ENCODE assay signal across 8 mouse cellular contexts in genomic region chr5:129878946-129879345, GRCm38 (mm10). TPM values are rescaled to one million over a fixed set of nuclear protein-coding genes. Genes with fewer than 3 reads are reported as not detected.
DNase-seq lines count a peak whose midpoint lies in the region; ATAC-seq lines count a peak whose summit lies in the region.

No protein-coding gene starts in this region.

- DNase-seq in forebrain, embryonic 14.5 days (ENCODE audit: low spot score) = peak; percentile 31
- peak; percentile 85 for DNase-seq in adrenal gland, postnatal 25 days
- DNase-seq in frontal cortex, postnatal 36 days (ENCODE audit: low spot score in 2 of 2) = peak; percentile 13 to 48
- DNase-seq in limb, embryonic 11.5 days (ENCODE audit: low spot score) = peak; percentile 53
- peak; percentile 44 for DNase-seq in retina, embryonic 14.5 days (ENCODE audit: low spot score)
- DNase-seq in thymus, postnatal 14 days = no peak

- H3K4me2 ChIP-seq in forebrain, embryonic 14.5 days (ENCODE audit: low read length) = no peak overlapping the region
- H3K4me2 ChIP-seq in forebrain, embryonic 12.5 days = no peak overlapping the region
- no peak overlapping the region for H3K4me2 ChIP-seq in intestine, embryonic 16.5 days (ENCODE audit: low read depth, low read length)
- H3K4me2 ChIP-seq in limb, embryonic 11.5 days (ENCODE audit: low read depth, severe bottlenecking) = no peak overlapping the region

- no peaks in the 10 kb centered on the region for H3K4me1 ChIP-seq in forebrain, embryonic 14.5 days (ENCODE audit: control insufficient read depth, insufficient read depth, low read length)
- no peaks in the 10 kb centered on the region for H3K4me1 ChIP-seq in forebrain, embryonic 12.5 days
- H3K4me1 ChIP-seq in intestine, embryonic 16.5 days (ENCODE audit: control insufficient read depth, insufficient read depth, low read length) = no peaks in the 10 kb centered on the region
- H3K4me1 ChIP-seq in limb, embryonic 11.5 days (ENCODE audit: control insufficient read depth, insufficient read depth, low read length) = no peaks in the 10 kb centered on the region

- H3K9ac ChIP-seq in forebrain, embryonic 14.5 days (ENCODE audit: low read length) = no peak overlapping the region
- no peak overlapping the region for H3K9ac ChIP-seq in forebrain, embryonic 12.5 days
- no peak overlapping the region for H3K9ac ChIP-seq in intestine, embryonic 16.5 days (ENCODE audit: low read depth, low read length)
- no peak overlapping the region for H3K9ac ChIP-seq in limb, embryonic 11.5 days (ENCODE audit: low read length)

- H3K4me3 ChIP-seq in forebrain, embryonic 14.5 days (ENCODE audit: low read depth, low read length) = no peak overlapping the region
- no peak overlapping the region for H3K4me3 ChIP-seq in forebrain, embryonic 12.5 days (replicated peaks)
- no peak overlapping the region for H3K4me3 ChIP-seq in intestine, embryonic 16.5 days (ENCODE audit: low read length)
- H3K4me3 ChIP-seq in limb, embryonic 11.5 days (ENCODE audit: low read depth, low read length) = no peak overlapping the region

- no peaks in the 10 kb centered on the region for H3K9me3 ChIP-seq in forebrain, embryonic 14.5 days (replicated peaks; ENCODE audit: control insufficient read depth, low read length)
- H3K9me3 ChIP-seq in forebrain, embryonic 12.5 days = no peaks in the 10 kb centered on the region
- no peaks in the 10 kb centered on the region for H3K9me3 ChIP-seq in intestine, embryonic 16.5 days (ENCODE audit: control insufficient read depth, low read length)
- no peaks in the 10 kb centered on the region for H3K9me3 ChIP-seq in limb, embryonic 11.5 days (ENCODE audit: control insufficient read depth, low read length)

- H3K27me3 ChIP-seq in forebrain, embryonic 14.5 days (replicated peaks; ENCODE audit: control insufficient read depth, insufficient read depth, low read length) = no peaks in the 10 kb centered on the region
- H3K27me3 ChIP-seq in forebrain, embryonic 12.5 days = no peaks in the 10 kb centered on the region
- H3K27me3 ChIP-seq in intestine, embryonic 16.5 days (replicated peaks; ENCODE audit: control insufficient read depth, insufficient read depth, low read length) = no peaks in the 10 kb centered on the region
- H3K27me3 ChIP-seq in limb, embryonic 11.5 days (ENCODE audit: control insufficient read depth, insufficient read depth, low read length) = no peaks in the 10 kb centered on the region

- peaks cover 42% of the 10 kb centered on the region for H3K36me3 ChIP-seq in forebrain, embryonic 14.5 days (ENCODE audit: control insufficient read depth, insufficient read depth, low read length)
- peaks cover 31% of the 10 kb centered on the region for H3K36me3 ChIP-seq in forebrain, embryonic 12.5 days (replicated peaks)
- H3K36me3 ChIP-seq in intestine, embryonic 16.5 days (ENCODE audit: control insufficient read depth, insufficient read depth, low read length) = peaks cover 14% of the 10 kb centered on the region
- H3K36me3 ChIP-seq in limb, embryonic 11.5 days (ENCODE audit: control insufficient read depth, insufficient read depth, low read length) = peaks cover 11% of the 10 kb centered on the region

- no peak for ATAC-seq in forebrain, embryonic 14.5 days
- no peak for ATAC-seq in forebrain, embryonic 12.5 days (ENCODE audit: low FRiP score)
- ATAC-seq in intestine, embryonic 16.5 days = 0 out of 2 replicates have a peak, but pooled peaks have one; percentile 45
- ATAC-seq in limb, embryonic 11.5 days (ENCODE audit: insufficient number of reproducible peaks, low FRiP score, low TSS enrichment, low read depth) = no peak

- WGBS in forebrain, embryonic 14.5 days = 55% methylated on average over 2 of the region's 2 CpGs
- WGBS in forebrain, embryonic 12.5 days = 65% methylated on average over 2 of the region's 2 CpGs
- WGBS in intestine, embryonic 16.5 days = 51% methylated on average over 2 of the region's 2 CpGs
- WGBS in limb, embryonic 11.5 days = 55% methylated on average over 2 of the region's 2 CpGs

- no peak overlapping the region for H3K27ac ChIP-seq in forebrain, embryonic 14.5 days (ENCODE audit: low read depth, low read length)
- no peak overlapping the region for H3K27ac ChIP-seq in forebrain, embryonic 12.5 days
- no peak overlapping the region for H3K27ac ChIP-seq in intestine, embryonic 16.5 days (ENCODE audit: low read length)
- no peak overlapping the region for H3K27ac ChIP-seq in limb, embryonic 11.5 days (replicated peaks; ENCODE audit: low read depth, low read length)

RNA-seq across cellular contexts. Expression of gene Chchd2, which starts 8.3 kb away (rescaled TPM):
- 1,049 and 1,237 TPM in 2 replicates for polyA plus RNA-seq in forebrain, embryonic 14.5 days (2014; fragmentation: Nextera tagmentation; extraction: Ambion mirVana)
- 756 and 796 TPM in 2 replicates for polyA plus RNA-seq in forebrain, embryonic 12.5 days (2016; fragmentation: Nextera tagmentation; extraction: Ambion mirVana)
- 798 and 898 TPM in 2 replicates for total RNA-seq in adrenal gland, postnatal 25 days (2021)
- polyA plus RNA-seq in intestine, embryonic 16.5 days (2015; fragmentation: Nextera tagmentation; extraction: Ambion mirVana) = 1,153 and 1,157 TPM in 2 replicates
- polyA plus RNA-seq in limb, embryonic 11.5 days (2014; fragmentation: Nextera tagmentation; extraction: Ambion mirVana) = 1,116 and 1,187 TPM in 2 replicates

RNA-seq across cellular contexts. Expression of gene Zbed5, which starts 16.6 kb away (rescaled TPM):
- 14.9 and 22.3 TPM in 2 replicates for polyA plus RNA-seq in forebrain, embryonic 14.5 days (2014; fragmentation: Nextera tagmentation; extraction: Ambion mirVana)
- polyA plus RNA-seq in forebrain, embryonic 12.5 days (2016; fragmentation: Nextera tagmentation; extraction: Ambion mirVana) = 6.2 and 7.0 TPM in 2 replicates
- total RNA-seq in adrenal gland, postnatal 25 days (2021) = 1.8 and 2.1 TPM in 2 replicates
- 2.2 and 2.4 TPM in 2 replicates for polyA plus RNA-seq in intestine, embryonic 16.5 days (2015; fragmentation: Nextera tagmentation; extraction: Ambion mirVana)
- polyA plus RNA-seq in limb, embryonic 11.5 days (2014; fragmentation: Nextera tagmentation; extraction: Ambion mirVana) = 12.2 and 13.5 TPM in 2 replicates

RNA-seq across cellular contexts. Expression of gene Phkg1, which starts 19.4 kb away (rescaled TPM):
- polyA plus RNA-seq in forebrain, embryonic 14.5 days (2014; fragmentation: Nextera tagmentation; extraction: Ambion mirVana) = 0.09 and 0.11 TPM in 2 replicates
- 0.23 and 0.32 TPM in 2 replicates for polyA plus RNA-seq in forebrain, embryonic 12.5 days (2016; fragmentation: Nextera tagmentation; extraction: Ambion mirVana)
- 3.1 and 3.2 TPM in 2 replicates for total RNA-seq in adrenal gland, postnatal 25 days (2021)
- 0.11 TPM in 1 of 2 replicates, not detected in the other for polyA plus RNA-seq in intestine, embryonic 16.5 days (2015; fragmentation: Nextera tagmentation; extraction: Ambion mirVana)
- polyA plus RNA-seq in limb, embryonic 11.5 days (2014; fragmentation: Nextera tagmentation; extraction: Ambion mirVana) = 0.07 and 0.13 TPM in 2 replicates

RNA-seq across cellular contexts. Expression of gene Nupr1l, which starts 29.4 kb away (rescaled TPM):
- 3.8 and 5.6 TPM in 2 replicates for polyA plus RNA-seq in forebrain, embryonic 14.5 days (2014; fragmentation: Nextera tagmentation; extraction: Ambion mirVana)
- 6.2 and 6.9 TPM in 2 replicates for polyA plus RNA-seq in forebrain, embryonic 12.5 days (2016; fragmentation: Nextera tagmentation; extraction: Ambion mirVana)
- 1.9 and 6.0 TPM in 2 replicates for total RNA-seq in adrenal gland, postnatal 25 days (2021)
- 2.1 and 2.3 TPM in 2 replicates for polyA plus RNA-seq in intestine, embryonic 16.5 days (2015; fragmentation: Nextera tagmentation; extraction: Ambion mirVana)
- polyA plus RNA-seq in limb, embryonic 11.5 days (2014; fragmentation: Nextera tagmentation; extraction: Ambion mirVana) = 4.9 and 5.4 TPM in 2 replicates

RNA-seq across cellular contexts. Expression of gene Sumf2, which starts 32.2 kb away (rescaled TPM):
- 22.1 and 25.9 TPM in 2 replicates for polyA plus RNA-seq in forebrain, embryonic 14.5 days (2014; fragmentation: Nextera tagmentation; extraction: Ambion mirVana)
- polyA plus RNA-seq in forebrain, embryonic 12.5 days (2016; fragmentation: Nextera tagmentation; extraction: Ambion mirVana) = 47.0 and 49.2 TPM in 2 replicates
- 45.5 and 58.2 TPM in 2 replicates for total RNA-seq in adrenal gland, postnatal 25 days (2021)
- 33.4 and 35.3 TPM in 2 replicates for polyA plus RNA-seq in intestine, embryonic 16.5 days (2015; fragmentation: Nextera tagmentation; extraction: Ambion mirVana)
- polyA plus RNA-seq in limb, embryonic 11.5 days (2014; fragmentation: Nextera tagmentation; extraction: Ambion mirVana) = 51.9 and 52.9 TPM in 2 replicates
